Mouse (Mus musculus) gastrocnemius, postnatal 10 days (tissue): ENCODE results near the gene Itga3. TPM values are rescaled to one million over a fixed set of nuclear protein-coding genes. Genes with fewer than 3 reads are reported as not detected.

Source experiments
- DNase-seq: peaks from one replicate; pipeline ENCODE4 v3.0.0; 2021; ENCODE audit warnings: mixed read lengths
- long read RNA-seq, 2 experiments: library from polyadenylated mRNA; stranded (forward); transcript quantifications; one replicate each; pipeline ENCODE4 v2.0.0; 2021
- total RNA-seq, 2 experiments: library from RNA; stranded (reverse); gene quantifications; 2 replicates each; pipeline ENCODE4 v1.2.3; 2021

The Itga3 gene
- 1 to 10 TPM; 3.4 to 4.6 TPM for total RNA-seq
- long read RNA-seq, experiment 1, full-length matches to known transcripts: 4 of 6 reads
- long read RNA-seq, experiment 1, partial matches to known transcripts: 0 of 6 reads
- long read RNA-seq, experiment 1, other reads (novel, unspliced or antisense): 2 of 6 reads
- long read RNA-seq, experiment 2, full-length matches to known transcripts: 1 of 2 reads
- long read RNA-seq, experiment 2, partial matches to known transcripts: 1 of 2 reads
- long read RNA-seq, experiment 2, other reads (novel, unspliced or antisense): 0 of 2 reads

DNA sequence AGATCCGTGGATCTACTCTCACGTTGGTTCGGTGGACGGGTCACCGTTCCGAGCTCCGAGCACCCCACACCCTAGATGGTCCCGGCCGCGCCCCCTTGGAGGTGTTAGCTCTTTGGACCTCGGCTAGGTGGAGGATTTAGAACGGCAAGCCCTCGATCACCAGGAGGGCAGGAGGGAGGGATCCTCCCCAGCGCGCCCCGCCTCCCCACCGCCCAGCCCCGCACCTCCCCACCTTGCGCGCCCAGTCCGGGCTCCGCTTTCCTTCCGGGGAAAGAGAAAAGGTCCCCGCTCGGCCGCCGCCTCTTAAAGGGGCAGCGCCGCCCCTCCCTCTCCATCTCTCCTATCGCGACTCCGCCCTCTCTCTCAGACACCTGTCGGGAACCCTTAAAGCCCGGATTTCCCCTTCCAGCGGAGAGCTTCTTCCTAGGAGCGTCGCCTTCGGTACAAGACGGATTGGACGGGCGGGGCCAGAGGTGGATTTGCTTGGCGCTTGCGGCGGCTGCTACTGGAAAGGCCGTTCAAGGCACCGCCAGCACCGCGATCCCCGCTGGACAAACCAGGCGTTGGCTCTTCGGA lies at the start of gene Itga3:
Itga3 (minus strand) TSS at position 266 of the 576 bp plus-strand sequence.
- DNase-seq: peak; percentile 43

DNA sequence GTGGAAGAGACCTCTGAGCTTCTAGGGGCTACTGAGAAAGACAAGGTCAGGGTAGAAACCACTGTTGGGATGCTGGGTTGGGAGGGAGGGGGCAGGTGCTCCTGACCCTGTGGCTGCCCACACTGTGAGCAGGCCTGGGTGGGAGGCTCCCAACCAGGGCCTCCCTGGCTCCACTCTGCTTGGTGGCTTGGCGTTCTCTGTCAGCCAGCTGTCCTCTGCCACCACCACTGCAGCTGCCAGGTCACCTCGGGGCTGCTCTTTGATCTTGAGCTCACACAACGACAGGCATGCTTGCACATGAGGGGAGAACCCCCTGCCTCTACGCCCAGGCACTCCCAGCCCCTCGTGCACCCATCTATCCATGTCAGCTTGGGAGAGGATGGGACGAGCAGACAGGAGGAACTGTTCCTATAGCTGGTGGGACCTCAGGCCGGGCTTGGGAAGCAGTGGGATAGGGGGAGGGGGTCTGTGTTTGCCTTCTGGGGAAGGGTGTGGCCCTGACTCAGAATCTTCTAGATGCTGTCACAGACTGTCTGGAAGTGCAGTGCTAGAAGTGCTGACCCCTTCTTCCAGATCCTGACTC lies 48.9 kb upstream of the Itga3 start:
- no peak for DNase-seq

DNA sequence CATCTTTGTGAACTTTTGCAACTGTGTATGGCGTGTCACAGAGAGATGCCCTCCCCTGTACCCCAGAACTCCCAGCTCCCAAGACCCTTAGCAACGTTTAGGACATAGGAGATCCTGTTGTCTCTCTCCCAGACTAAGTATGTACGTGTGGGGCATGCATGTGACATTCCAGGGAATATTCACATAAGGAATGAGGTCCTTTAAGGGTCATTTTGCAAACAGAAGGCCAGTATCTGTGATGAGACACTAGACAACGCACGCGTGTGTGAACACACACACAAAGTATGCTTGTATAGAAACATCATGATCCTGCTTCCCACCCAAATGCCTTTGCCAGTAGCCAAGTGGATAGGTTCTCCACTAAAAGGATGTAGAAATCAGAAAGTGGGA lies 45.5 kb upstream of the Itga3 start:
- DNase-seq: no peak

DNA sequence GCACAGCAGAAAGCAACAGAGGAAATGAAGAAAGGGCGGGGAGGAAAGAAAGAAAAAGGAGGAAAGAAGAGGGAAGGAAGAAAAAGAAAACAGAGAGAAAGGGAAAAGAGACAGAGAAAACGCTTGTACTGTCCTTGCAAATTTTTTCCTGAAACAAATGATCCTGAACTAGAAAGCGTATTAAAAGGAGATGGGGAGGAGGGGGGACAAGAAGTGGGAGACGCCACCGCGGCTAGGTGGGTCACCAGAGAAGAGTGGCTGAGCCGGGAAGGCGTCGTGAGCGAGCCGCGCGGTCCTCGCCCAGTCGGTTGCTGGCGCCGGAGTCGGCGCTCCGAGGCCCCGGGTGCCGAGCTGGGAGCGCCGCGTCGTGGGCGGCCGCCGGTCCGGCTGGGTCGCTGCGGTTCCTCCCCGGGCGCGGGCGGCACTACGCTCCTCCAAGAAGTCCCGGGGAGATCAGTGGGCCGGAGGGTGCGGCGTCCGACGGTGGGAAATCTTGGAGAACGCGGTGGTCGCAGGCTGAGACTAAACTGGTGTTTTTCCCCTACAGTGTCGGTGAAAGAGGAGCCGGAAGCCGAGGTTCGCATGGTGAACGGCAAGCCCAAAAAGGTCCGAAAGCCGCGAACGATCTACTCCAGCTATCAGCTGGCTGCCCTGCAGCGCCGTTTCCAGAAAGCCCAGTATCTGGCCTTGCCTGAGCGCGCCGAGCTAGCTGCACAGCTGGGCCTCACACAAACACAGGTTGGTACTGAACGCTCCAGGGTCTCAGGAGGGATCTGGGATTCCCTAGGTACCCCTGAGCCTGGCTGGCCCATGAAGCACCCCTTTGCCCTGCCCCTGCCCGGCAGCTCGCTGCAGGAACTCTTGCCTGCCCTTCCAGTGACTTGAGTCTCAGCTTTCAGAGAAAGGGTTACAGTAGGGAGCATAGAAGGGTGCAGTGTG lies 44.8 kb upstream of the Itga3 start:
- DNase-seq: no peak

DNA sequence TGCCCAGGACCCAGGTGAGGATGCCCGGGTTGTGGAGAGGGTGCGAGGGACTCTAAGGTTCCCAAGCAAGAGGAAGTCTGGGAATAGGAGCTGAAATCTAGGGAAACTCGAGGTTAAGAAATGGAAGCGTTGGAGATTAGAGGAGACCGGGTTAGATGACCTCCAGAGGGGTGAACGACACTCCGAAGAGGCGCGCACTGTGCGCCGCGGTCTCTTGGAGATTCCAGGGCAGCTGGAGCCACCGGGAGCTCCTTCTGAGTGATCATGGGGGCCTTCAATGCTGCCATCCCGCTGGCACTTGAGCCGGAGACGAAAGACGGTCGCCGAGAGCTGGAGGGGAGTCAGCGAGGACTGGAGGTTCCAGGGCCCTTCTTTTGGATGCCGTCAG lies 44.0 kb upstream of the Itga3 start:
- DNase-seq: no peak

DNA sequence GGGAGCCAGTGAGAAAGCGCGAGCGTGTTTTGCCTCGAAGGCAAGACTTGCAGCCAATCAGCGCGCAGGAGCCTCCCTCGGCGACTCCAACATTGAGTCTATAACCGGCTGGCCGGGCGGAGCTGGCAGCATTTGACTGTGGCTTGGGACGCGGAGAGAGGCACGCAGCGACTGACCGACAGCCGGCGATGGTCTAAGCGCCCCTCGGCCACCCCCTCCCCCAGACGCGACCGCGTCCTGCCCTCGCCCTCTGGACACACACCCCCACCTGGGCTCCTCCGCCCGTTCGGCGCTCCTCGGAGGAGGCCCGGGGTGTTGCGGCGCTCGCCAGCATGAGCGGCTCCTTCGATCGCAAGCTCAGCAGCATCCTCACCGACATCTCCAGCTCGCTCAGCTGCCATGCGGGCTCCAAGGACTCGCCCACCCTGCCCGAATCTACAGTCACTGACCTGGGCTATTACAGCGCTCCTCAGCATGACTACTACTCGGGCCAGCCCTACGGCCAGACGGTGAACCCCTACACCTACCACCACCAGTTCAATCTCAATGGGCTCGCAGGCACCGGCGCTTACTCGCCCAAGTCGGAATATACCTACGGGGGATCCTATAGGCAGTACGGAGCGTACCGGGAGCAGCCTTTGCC lies 43.5 kb upstream of the Itga3 start, which contains the start of gene Dlx3:
Dlx3 (plus strand) TSS at position 130 of the 643 bp plus-strand sequence.
- peak; percentile 40 for DNase-seq

DNA sequence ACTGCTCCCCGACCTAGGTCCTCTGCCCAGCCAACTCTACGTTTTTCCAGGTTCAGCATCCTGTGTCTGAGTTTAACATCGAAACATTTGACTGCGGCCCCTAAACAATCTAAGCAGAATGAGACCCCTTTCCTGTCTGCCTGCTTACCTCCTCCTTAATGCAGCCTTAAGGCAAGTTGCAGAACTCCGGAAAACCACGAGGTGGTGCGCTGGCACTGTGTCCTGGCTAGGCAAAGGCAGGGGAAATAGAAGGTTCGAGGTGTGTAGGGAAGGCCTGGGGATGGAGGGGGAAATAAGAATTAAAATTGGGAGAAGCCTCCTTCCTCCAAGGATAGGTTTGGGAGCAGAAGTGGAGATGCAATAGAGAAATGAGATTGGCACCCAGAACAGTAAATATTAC lies 41.9 kb upstream of the Itga3 start:
- peak; percentile 82 for DNase-seq

DNA sequence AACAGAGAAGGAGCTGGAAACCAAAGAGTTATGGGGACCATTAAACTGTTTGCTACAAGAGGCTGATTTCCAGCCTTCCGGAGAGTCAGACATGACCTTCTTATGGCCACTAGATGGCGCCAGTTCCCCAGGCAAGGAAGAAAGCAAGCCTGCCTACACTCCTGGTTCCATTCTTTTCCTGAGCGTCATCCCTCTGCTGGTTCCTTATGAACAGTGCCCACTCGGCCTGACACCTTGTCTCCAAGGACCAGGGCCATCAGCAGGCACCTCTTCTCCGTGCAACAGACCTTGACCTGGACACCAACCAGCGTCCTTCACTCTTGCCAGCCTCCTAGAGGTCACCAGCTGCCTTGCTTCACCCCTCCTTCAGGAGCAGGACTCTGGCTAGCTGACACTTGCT lies 40.4 kb upstream of the Itga3 start:
- DNase-seq: peak; percentile 69

DNA sequence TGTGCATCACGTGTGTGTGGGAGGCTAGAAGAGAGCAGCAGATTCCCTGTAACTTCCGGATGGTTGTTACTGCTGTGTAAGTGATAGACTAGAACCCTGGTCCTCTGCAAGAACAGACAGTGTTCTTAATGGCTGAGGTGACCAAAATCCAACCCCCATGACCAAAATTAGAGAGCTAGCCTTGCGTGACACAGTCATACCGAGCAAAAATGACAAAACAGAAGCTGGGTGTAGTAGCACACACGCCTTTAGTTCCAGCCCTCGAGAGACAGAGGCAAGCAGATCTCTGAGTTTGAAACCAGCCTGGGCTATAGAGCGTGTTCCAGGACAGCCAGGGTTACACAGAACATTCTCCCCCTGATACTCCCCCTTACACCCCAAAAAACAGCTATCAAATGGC lies 33.5 kb upstream of the Itga3 start:
- no peak for DNase-seq

DNA sequence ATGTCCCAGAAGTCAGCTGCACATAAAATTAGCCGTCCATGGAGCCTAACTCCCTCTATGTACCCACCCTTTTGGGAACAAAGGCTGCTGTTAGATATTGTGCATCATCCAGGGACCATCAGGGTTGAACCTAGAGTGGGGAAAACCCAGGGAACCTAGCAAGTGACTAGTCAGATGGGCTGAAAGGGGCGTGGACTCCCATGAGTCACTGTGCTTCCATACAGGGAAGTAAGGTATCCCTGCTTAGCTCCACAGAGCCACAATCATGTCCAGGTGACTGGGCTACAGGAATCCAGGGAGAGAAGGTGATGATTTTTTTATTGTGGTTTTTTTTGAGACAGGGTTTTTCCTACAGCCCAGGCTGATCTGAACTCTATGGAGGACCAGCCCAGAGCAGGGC lies 32.4 kb upstream of the Itga3 start:
- no peak for DNase-seq

DNA sequence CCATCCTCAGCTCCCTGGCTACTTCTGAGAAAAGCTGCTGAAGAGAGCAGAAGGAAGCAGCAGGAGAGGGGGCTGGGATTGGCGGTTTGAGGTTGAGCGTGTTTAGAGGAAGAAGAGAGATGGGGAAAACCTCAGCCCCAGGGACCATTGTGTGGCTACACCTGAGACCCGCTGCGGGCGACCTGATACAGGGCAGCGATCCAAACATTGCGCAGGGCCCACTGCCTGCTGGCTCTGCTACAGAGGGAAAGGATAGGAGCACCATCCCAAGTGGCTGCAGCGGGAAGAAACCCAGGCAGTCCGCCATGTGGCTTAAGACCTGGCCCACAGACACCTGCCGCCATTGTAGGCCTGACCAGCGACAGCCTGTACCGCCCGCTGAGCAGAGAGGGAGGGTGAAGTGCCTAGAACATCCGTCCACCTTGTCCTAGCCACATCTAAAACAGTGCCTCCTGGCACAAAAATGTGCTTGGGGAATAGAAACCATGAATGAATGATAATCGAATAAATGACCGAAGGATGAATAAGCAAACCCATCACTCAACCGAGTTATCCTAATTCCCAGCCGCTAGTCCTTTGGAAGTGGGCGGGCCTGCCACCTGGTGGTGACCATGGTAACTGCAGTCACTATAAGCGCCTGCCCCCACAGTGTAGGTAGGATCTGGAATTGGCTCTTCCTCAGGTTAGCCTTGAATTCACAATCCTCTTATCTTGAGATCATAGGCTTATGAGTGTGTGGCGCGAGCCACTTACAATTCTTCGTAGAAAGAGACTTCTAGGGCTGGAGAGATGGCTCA lies 30.0 kb upstream of the Itga3 start:
- peak; percentile 83 for DNase-seq

DNA sequence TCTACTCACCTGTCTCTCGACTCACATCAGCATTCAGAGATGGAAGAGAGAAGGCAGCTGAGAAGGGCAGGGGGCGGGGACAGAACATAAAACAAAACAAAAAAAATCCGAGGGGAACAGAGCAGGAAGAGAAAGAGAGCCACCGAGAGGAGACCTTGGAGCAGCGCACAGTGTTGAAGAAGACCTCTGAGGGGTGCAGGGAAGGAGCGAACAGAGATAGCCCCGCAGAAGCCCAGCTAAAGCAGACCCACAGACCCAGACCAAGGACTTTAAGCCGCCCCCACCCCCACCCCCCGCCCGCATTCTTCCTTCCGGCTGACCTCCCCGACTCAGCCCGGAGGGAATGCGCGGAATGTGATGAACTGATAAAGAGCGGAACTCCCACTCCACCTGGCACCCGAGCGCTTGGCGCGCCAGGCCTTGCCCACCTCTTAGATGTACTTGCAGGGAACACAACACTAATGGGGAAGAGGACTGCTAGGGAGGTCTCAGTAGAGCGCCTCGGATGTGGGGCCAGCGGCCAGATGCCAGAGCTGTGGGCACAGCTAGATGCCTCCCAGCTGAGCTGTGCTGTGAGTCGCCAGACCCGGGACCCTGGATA lies 28.8 kb upstream of the Itga3 start:
- no peak for DNase-seq

DNA sequence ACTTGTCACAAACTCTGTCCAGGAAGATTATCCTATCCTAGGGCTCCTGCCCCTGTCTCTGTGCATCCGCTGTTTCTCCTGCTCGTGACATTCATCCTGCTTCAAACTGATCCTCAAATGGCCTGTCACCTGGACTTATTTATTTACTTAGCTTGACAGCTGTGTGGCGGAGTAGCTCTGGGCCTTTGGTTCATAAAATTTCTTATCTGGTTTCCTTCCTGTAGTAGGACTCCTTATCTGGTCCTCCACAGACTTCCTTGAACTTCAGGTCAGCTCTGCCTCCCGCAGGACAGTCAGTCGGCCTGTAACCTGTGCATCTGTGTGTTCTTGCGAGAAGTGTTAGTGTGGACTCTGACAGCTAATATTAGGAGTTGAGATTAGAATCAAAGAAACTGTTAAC lies 27.7 kb upstream of the Itga3 start:
- DNase-seq: no peak

DNA sequence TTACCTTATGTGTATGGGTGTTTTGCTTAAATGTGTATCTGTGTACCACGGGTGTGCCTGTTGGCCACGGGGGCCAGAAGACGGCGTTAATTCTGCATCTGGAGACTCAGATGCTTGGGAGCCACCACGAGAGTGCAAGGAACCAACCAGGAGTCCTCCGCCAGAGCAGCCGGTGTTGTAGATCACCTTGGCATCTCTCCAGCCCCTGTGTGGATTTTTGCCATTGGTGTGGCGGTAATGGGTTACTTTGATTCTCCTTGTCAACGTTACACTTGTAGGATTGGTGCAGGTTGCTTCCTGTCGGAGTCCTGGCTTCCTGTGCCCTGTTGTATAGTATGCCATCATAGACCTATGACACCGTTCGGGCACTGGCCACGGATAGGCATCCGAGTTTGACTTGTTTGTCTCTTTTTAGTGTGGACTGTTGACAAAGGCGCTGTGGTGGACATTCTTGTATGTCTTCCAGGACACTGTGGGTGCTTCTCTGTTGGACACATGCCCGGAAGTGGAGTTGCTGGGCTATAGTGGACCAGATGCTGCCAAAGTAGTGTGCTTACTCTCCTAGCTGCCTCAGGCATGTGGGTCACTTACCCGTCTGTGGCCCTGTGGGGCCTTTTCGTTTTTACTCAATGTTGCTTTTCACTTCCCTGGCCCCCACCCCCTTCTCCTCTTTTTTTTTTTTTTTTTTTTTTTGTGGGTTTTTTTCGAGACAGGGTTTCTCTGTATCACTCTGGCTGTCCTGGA lies 25.7 kb upstream of the Itga3 start:
- no peak for DNase-seq

DNA sequence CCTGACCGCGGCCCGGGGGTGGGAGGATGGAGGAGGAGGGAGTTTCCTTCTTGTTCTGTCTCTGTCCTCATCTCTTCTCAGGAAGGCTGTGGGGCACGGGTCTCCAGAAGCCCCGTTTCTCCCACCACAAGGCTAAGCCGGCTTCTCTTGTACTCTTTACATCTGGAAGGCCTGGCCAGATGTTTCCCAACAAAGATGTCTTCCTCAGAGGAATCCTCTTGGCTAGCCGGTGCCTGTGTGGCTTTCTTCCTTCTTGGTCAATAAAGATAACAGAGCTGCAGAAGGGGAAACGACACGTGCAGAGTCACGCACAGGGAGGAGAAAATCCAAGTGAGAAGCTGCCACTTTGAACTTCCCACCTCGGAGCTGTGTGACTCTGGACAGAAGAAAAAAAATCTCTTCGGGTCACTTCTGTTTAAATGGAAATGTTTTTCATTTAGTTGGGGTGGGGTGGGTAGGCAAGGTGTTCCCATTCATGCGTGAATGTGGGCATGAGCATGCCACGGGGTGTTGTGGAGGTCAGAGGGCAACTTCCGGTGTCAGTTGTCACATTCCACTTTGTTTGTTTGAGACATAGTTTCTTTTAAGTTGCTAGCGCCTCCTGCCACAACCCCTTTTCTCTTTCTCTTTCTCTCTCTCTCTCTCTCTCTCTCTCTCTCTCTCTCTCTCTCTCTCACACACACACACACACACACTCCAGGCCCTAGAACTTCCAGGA lies 24.6 kb upstream of the Itga3 start:
- DNase-seq: no peak

DNA sequence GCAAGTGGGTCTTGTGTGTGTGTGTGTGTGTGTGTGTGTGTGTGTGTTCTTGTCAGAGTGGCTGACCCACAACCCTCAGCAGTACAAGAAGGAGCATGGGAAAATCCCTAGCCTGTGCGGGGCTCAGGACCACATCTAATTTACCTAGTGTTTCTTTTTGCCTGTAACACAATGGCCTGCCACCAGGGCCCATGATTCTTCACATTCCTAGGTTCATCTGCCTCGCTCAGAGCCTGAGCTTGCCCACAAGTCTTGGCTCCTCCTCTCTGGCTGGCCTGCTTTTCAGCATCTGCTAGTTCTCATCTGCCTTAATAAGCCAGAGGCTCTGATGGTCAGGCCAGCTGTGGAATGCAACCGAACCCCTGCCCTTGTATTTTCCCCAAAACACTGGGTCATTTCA lies 23.8 kb upstream of the Itga3 start:
- DNase-seq: peak; percentile 27

DNA sequence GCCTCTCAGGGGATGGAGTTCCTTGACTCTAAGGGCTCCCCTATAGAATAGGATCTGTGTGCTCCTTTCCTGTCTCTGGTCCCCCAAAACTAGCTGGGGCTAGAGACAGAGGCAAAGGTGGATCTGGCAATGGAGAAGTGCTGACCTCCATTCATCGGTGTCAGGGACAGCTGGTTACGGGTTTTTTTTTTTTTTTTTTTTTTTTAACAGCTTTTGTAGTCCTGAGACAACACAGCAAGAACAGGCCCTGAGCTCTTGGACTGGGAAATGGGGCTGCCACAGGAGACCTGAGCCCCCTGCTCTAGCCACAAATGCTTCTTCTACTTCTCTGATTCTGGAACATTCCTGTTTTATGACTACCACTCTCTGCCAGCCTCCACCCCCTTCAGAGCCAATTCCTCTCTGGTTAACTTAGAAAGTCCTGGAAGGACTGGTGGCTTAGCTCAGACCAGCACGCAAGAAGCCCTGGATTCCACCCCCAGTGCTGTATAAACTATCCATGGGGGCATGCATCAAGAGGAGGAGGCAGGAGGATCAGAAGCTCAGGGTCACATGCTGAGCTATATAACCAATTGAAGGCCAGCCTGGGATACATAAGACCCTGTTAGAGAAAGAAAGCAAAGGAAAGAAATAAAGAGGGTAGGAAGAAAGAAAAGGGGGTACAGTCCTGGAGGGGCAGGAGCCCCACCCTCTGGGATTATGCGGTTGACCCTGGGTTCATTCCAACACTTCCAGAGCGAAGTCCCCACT lies 21.9 kb upstream of the Itga3 start:
- DNase-seq: no peak

DNA sequence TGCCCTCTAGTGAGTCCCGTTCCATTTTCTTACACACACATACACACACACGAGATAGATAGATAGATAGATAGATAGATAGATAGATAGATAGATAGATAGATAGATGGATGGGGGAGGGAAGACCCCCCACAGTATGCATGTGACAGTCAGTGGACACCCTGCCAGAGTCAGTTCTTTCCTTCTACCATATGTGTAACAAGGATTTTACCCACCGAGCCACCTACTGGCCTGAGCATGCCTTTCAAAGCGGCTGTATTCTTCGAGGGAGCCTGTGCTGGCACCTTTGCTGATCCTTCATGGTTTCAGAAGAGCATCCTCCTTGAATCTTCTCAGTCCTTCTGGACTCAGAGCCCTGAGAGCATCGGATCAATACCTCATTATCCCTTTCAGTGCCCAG lies 21.3 kb upstream of the Itga3 start:
- no peak for DNase-seq
